Mouse (Mus musculus) brain, embryonic 14.5 days (tissue): ENCODE measurements around the gene Pcmt1. TPM values are rescaled to one million over a fixed set of nuclear protein-coding genes. Genes with fewer than 3 reads are reported as not detected.
A peak's percentile ranks its signal among the peaks of the same experiment; 100 is the strongest.

ENCODE experiments used
- DNase-seq: peaks from one replicate; pipeline ENCODE4 v3.0.0-alpha.2; 2011; ENCODE audit warnings: low read depth
- CTCF ChIP-seq: fragments of 200-500 bp; IDR thresholded peaks from 2 replicates; pipeline ENCODE4 v1.5.1; 2012; ENCODE audit warnings: inconsistent platforms, mild to moderate bottlenecking, moderate library complexity, borderline replicate concordance; ENCODE audit not compliant: insufficient read depth, insufficient read length; ENCODE audit errors: extremely low read depth
- POLR2A ChIP-seq: fragments of 200-500 bp; IDR thresholded peaks from 2 replicates; pipeline ENCODE4 v1.6.1; 2012; ENCODE audit warnings: mild to moderate bottlenecking, inconsistent platforms, borderline replicate concordance; ENCODE audit not compliant: poor library complexity, insufficient read depth, insufficient read length, severe bottlenecking; ENCODE audit errors: extremely low read depth
- polyA plus RNA-seq: library from polyadenylated mRNA; depleted of rRNA; stranded (reverse); fragments of >200 nt; gene quantifications from 2 replicates; pipeline ENCODE4 v1.2.3, GENCODE M21; 2012

Gene Pcmt1
- polyA plus RNA-seq, 1 experiment, result 79.2 TPM

- TF ChIP-seq CTCF (peak; percentile 43; the same call in 1 of the 2 replicates), POLR2A (no peak; the same call in 1 of the 2 replicates)
- DNase-seq, result peak; percentile 85
Measured at GRCm38 (mm10) chr10:7681343-7682025, 548 bp upstream of the Pcmt1 start.

- peak; percentile 58 for DNase-seq
- peak; percentile 38; the same call in 1 of the 2 replicates for TF ChIP-seq CTCF
- no peak for TF ChIP-seq POLR2A
Measured at GRCm38 (mm10) chr10:7673673-7674072, 7.3 kb downstream of the Pcmt1 start.

- TF ChIP-seq CTCF, result no peak
- no peak for TF ChIP-seq POLR2A
- DNase-seq, result peak; percentile 98
Measured at GRCm38 (mm10) chr10:7667342-7667802, 13.6 kb downstream of the Pcmt1 start, which contains the start of gene Nup43. Nup43 (plus strand) TSS chr10:7667503.

- no peak for TF ChIP-seq CTCF
- no peak for TF ChIP-seq POLR2A
- no peak for DNase-seq
Measured at GRCm38 (mm10) chr10:7664889-7665288, 16.0 kb downstream of the Pcmt1 start.

GRCm38 (mm10) chr10:7664027-7664526 is 16.9 kb downstream of the Pcmt1 start:
- TF ChIP-seq CTCF (no peak), POLR2A (no peak)
- DNase-seq, result no peak

- peak; percentile 96 for DNase-seq
- peak; percentile 98 for TF ChIP-seq POLR2A
- TF ChIP-seq CTCF, result no peak
Measured at GRCm38 (mm10) chr10:7663159-7664026, 17.5 kb downstream of the Pcmt1 start.

- DNase-seq, result no peak
- no peak for TF ChIP-seq POLR2A
- TF ChIP-seq CTCF, result no peak
Measured at GRCm38 (mm10) chr10:7662471-7663141, 18.3 kb downstream of the Pcmt1 start.

- TF ChIP-seq POLR2A (no peak), CTCF (no peak)
- DNase-seq, result no peak
Measured at GRCm38 (mm10) chr10:7651057-7651456, 29.9 kb downstream of the Pcmt1 start.

GRCm38 (mm10) chr10:7649059-7649458 is 31.9 kb downstream of the Pcmt1 start:
- no peak for DNase-seq
- no peak for TF ChIP-seq CTCF
- no peak for TF ChIP-seq POLR2A

- no peak for DNase-seq
- no peak for TF ChIP-seq POLR2A
- TF ChIP-seq CTCF, result no peak
Measured at GRCm38 (mm10) chr10:7645911-7646310, 35.0 kb downstream of the Pcmt1 start.

GRCm38 (mm10) chr10:7640366-7640765 is 40.6 kb downstream of the Pcmt1 start:
- DNase-seq, result no peak
- TF ChIP-seq CTCF (no peak), POLR2A (no peak)
